Mouse (Mus musculus) embryonic facial prominence, embryonic 12.5 days (tissue): ENCODE measurements around the gene Pigl. TPM values are rescaled to one million over a fixed set of nuclear protein-coding genes. Genes with fewer than 3 reads are reported as not detected.
"Not testable (repeated sequence)": the region's sequence is repeated elsewhere in the genome, so short reads cannot be mapped to it uniquely, and the experiment has no call there.

Source experiments
- ATAC-seq: fragments of 200-750 bp; cut with Nextera tagmentation; 2 replicates; pipeline ENCODE4 v1.8.0; 2017; ENCODE audit not compliant: insufficient number of reproducible peaks, insufficient read depth, low FRiP score, low TSS enrichment
- H3K27ac ChIP-seq: fragments of 300-500 bp; sonication (generic); 2 replicates; pipeline ENCODE4 v1.5.1; 2016; ENCODE audit warnings: mild to moderate bottlenecking
- H3K27me3 ChIP-seq: fragments of 300-500 bp; sonication (generic); 2 replicates; pipeline ENCODE4 v1.6.1; 2016; ENCODE audit warnings: mild to moderate bottlenecking, moderate library complexity
- H3K36me3 ChIP-seq: fragments of 300-500 bp; sonication (generic); 2 replicates; pipeline ENCODE4 v1.6.1; 2016; ENCODE audit warnings: mild to moderate bottlenecking
- H3K4me1 ChIP-seq: fragments of 300-500 bp; sonication (generic); 2 replicates; pipeline ENCODE4 v1.6.1; 2016
- H3K4me2 ChIP-seq: fragments of 300-500 bp; sonication (generic); replicated peaks from 2 replicates; pipeline ENCODE4 v1.6.1; 2016; ENCODE audit warnings: mild to moderate bottlenecking, moderate library complexity
- H3K4me3 ChIP-seq: fragments of 300-500 bp; sonication (generic); 2 replicates; pipeline ENCODE4 v1.5.1; 2016; ENCODE audit warnings: mild to moderate bottlenecking
- H3K9ac ChIP-seq: fragments of 300-500 bp; sonication (generic); 2 replicates; pipeline ENCODE4 v1.6.1; 2016; ENCODE audit warnings: mild to moderate bottlenecking, moderate library complexity
- H3K9me3 ChIP-seq: fragments of 300-500 bp; sonication (generic); 2 replicates; pipeline ENCODE4 v1.6.1; 2016; ENCODE audit warnings: mild to moderate bottlenecking, moderate library complexity
- WGBS: fragments of 180-500 bp; shearing (Covaris S2); methylation state at CpG from one replicate; pipeline ENCODE4 v1.1.7; 2016; 5-methylcytosine and 5-hydroxymethylcytosine counted together
- polyA plus RNA-seq: library from polyadenylated mRNA; unstranded; fragments of >200 nt; fragmentation: Nextera tagmentation; extraction: Ambion mirVana; gene quantifications from 2 replicates; pipeline ENCODE4 v1.2.1, GENCODE M21; 2016

Gene Pigl
- polyA plus RNA-seq, 1 experiment from 2014 or later, result 11.0 TPM

- Histone ChIP-seq H3K4me3 (peak overlapping the region; percentile 91), H3K4me2 (peak overlapping the region; percentile 81), H3K9ac (peak overlapping the region; percentile 44; the same call in 1 of the 2 replicates), H3K27me3 (no peaks in the 10 kb centered on the region), H3K27ac (no peak overlapping the region), H3K4me1 (peaks cover 11% of the 10 kb centered on the region; the same call in 1 of the 2 replicates), H3K36me3 (0 out of 2 replicates have a peak, but pooled peaks cover 2% of the 10 kb centered on the region), H3K9me3 (no peaks in the 10 kb centered on the region)
- ATAC-seq, result no peak
- WGBS, result 8% methylated on average over 3 of the region's 3 CpGs
Measured at GRCm38 (mm10) chr11:62456021-62456482, 2.2 kb upstream of the Pigl start.

DNA sequence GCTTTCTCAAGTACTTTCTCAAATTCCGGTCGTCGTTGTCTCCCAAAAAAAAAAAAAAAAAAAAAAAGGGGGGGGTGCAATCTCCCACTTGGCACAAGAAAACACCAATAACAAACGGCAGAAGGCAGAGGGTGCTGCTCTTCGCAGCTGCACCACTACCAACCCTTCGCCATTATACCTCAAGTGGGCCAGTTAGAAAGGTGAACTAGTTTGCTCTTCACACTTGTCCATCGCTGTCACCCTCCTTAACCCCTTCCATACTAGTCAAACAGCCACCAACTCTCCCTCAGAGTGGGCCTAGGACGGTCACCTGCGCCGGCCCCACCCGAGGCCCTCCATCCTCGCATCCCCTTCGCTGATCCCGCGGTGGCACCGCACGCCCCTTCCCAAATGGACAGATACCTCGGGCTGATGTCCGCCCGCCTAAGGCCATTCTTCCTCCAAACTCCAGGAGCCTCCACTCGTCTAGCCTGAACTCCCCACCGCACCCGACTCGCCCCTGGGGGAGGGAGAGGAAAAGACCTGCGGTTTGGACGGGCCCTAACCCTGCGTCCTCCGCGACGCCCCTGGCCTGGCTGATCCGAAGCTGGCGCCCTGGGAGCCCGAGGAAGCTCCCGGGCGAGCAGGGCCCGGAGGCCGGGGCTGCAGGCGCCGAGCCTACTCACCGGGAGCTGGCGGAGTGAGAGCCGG lies 1.6 kb upstream of the Pigl start:
- H3K9ac ChIP-seq, result peak overlapping the region; percentile 99
- peak; percentile 79 for ATAC-seq
- H3K4me3 ChIP-seq, result peak overlapping the region; percentile 91
- WGBS, result under 1% methylated on average over 39 of the region's 42 CpGs
- peak overlapping the region; percentile 98 for H3K27ac ChIP-seq
- no peaks in the 10 kb centered on the region for H3K9me3 ChIP-seq
- 0 out of 2 replicates have a peak, but pooled peaks cover 2% of the 10 kb centered on the region for H3K36me3 ChIP-seq
- no peaks in the 10 kb centered on the region for H3K27me3 ChIP-seq
- peak overlapping the region; percentile 81 for H3K4me2 ChIP-seq
- H3K4me1 ChIP-seq, result peaks cover 11% of the 10 kb centered on the region; the same call in 1 of the 2 replicates

GRCm38 (mm10) chr11:62457241-62457890 lies 894 bp upstream of the Pigl start:
- Histone ChIP-seq H3K4me1 (peaks cover 11% of the 10 kb centered on the region; the same call in 1 of the 2 replicates), H3K27me3 (no peaks in the 10 kb centered on the region), H3K9ac (peak overlapping the region; percentile 99), H3K36me3 (0 out of 2 replicates have a peak, but pooled peaks cover 2% of the 10 kb centered on the region), H3K9me3 (no peaks in the 10 kb centered on the region), H3K4me3 (peak overlapping the region; percentile 91), H3K27ac (peak overlapping the region; percentile 98), H3K4me2 (peak overlapping the region; percentile 81)
- peak; percentile 95 for ATAC-seq
- under 1% methylated on average over 66 of the region's 73 CpGs for WGBS

DNA sequence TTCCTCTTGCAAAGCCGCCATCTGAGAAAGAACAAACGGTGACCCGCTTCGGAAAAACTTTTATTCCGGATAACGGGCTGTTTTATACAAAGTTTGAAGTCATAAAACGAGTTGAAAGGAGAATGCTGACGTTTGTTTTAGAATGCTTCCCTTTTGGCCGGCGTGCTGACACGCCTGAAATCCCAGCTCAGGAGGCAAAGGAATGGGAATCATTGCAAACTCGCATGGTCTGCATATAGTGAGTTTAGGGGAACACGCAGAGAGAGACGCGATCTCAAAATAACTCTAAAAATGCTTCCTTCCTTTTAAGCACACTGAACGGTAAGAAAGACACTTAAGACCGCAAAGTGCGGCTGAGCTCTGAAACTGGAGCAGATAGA lies 379 bp upstream of the Pigl start:
- WGBS, result under 1% methylated on average over 18 of the region's 18 CpGs
- H3K4me2 ChIP-seq, result peak overlapping the region; percentile 81
- no peak for ATAC-seq
- peak overlapping the region; percentile 98 for H3K27ac ChIP-seq
- H3K9me3 ChIP-seq, result no peaks in the 10 kb centered on the region
- peak overlapping the region; percentile 91 for H3K4me3 ChIP-seq
- H3K4me1 ChIP-seq, result peaks cover 11% of the 10 kb centered on the region; the same call in 1 of the 2 replicates
- H3K27me3 ChIP-seq, result no peaks in the 10 kb centered on the region
- H3K36me3 ChIP-seq, result 0 out of 2 replicates have a peak, but pooled peaks cover 2% of the 10 kb centered on the region
- peak overlapping the region; percentile 99 for H3K9ac ChIP-seq

GRCm38 (mm10) chr11:62458780-62459179 lies 520 bp downstream of the Pigl start:
- H3K9ac ChIP-seq, result peak overlapping the region; percentile 99
- ATAC-seq, result no peak
- H3K36me3 ChIP-seq, result no peaks in the 10 kb centered on the region
- no peaks in the 10 kb centered on the region for H3K27me3 ChIP-seq
- H3K4me3 ChIP-seq, result peak overlapping the region; percentile 91
- H3K4me2 ChIP-seq, result peak overlapping the region; percentile 81
- no peaks in the 10 kb centered on the region for H3K9me3 ChIP-seq
- peaks cover 11% of the 10 kb centered on the region; the same call in 1 of the 2 replicates for H3K4me1 ChIP-seq
- H3K27ac ChIP-seq, result peak overlapping the region; percentile 98
- 1% methylated on average over 9 of the region's 9 CpGs for WGBS

GRCm38 (mm10) chr11:62462529-62462928 lies 4.3 kb downstream of the Pigl start:
- ATAC-seq, H3K27me3 ChIP-seq, H3K9ac ChIP-seq, H3K36me3 ChIP-seq, H3K9me3 ChIP-seq, H3K27ac ChIP-seq, H3K4me2 ChIP-seq, H3K4me3 ChIP-seq, H3K4me1 ChIP-seq: not testable (repeated sequence)
- 85% methylated on average over 1 of the region's 1 CpGs for WGBS

DNA sequence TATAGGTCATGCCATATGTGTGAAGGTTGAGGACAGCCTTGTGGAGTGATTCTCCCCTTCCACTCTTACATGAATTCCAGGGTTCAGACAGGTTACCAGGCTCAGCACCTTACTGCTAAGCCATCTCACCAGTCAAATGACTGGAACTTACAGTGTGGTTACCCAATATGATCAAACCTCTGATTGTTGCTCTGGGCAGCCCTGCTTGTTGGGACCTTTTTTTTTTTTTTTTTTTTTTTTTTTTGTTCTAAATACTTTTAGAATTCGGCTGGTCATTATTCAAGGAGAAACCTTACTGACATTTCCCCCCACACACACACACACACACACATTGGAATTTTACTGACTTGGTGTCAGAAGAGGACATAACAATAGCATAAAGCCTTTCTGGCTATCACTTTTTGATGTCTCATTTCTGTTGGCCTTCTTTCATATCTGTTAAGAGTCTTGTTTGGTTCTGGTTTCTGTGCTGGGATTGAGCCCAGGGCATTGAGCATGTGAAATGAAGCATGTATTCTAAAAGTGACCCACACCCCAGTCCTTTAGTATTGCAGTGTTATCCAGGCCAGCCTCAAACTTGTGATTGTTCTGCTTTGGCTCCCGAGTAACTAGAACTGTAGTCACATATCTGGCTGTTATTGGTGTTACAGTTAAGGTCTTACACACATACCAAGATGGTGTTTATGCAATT lies 5.1 kb downstream of the Pigl start:
- Histone ChIP-seq H3K27me3 (no peaks in the 10 kb centered on the region), H3K36me3 (no peaks in the 10 kb centered on the region), H3K4me1 (0 out of 2 replicates have a peak, but pooled peaks cover 5% of the 10 kb centered on the region), H3K4me3 (no peak overlapping the region), H3K9me3 (no peaks in the 10 kb centered on the region), H3K9ac (no peak overlapping the region), H3K4me2 (no peak overlapping the region), H3K27ac (no peak overlapping the region)
- ATAC-seq, result no peak
- WGBS, result 86% methylated on average over 2 of the region's 2 CpGs

GRCm38 (mm10) chr11:62464696-62465095 lies 6.4 kb downstream of the Pigl start:
- Histone ChIP-seq H3K4me3 (no peak overlapping the region), H3K27ac (no peak overlapping the region), H3K9me3 (no peaks in the 10 kb centered on the region), H3K36me3 (no peaks in the 10 kb centered on the region), H3K27me3 (no peaks in the 10 kb centered on the region), H3K4me2 (no peak overlapping the region), H3K9ac (no peak overlapping the region), H3K4me1 (no peaks in the 10 kb centered on the region)
- 92% methylated on average over 3 of the region's 3 CpGs for WGBS
- no peak for ATAC-seq

DNA sequence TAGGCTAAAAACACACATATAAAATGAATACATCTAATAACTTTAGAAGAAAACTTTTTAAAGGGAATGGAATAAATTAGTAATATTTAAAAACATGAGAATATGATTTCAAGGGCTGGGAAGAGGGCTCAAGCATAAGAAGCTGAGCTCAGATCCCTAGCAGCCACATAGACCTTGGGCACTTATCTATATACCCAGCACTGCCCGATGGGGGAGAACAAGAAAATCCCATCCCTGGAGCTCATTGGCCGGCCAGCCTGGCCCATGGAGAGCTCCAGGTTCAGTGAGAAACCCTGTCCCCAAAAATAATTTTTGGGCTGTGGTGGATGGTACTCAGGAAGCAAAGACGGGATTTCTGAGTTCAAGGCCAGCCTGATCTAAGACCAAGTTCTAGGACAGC lies 7.6 kb downstream of the Pigl start:
- no peak overlapping the region for H3K27ac ChIP-seq
- H3K9ac ChIP-seq, result no peak overlapping the region
- ATAC-seq, result no peak
- H3K27me3 ChIP-seq, result no peaks in the 10 kb centered on the region
- H3K9me3 ChIP-seq, result no peaks in the 10 kb centered on the region
- no peaks in the 10 kb centered on the region for H3K36me3 ChIP-seq
- WGBS, result 85% methylated on average over 3 of the region's 3 CpGs
- no peak overlapping the region for H3K4me3 ChIP-seq
- H3K4me1 ChIP-seq, result no peaks in the 10 kb centered on the region
- H3K4me2 ChIP-seq, result no peak overlapping the region

GRCm38 (mm10) chr11:62466546-62466945 lies 8.3 kb downstream of the Pigl start:
- Histone ChIP-seq H3K4me2 (no peak overlapping the region), H3K27me3 (no peaks in the 10 kb centered on the region), H3K9ac (no peak overlapping the region), H3K4me1 (no peaks in the 10 kb centered on the region), H3K36me3 (no peaks in the 10 kb centered on the region), H3K9me3 (no peaks in the 10 kb centered on the region), H3K4me3 (no peak overlapping the region), H3K27ac (no peak overlapping the region)
- WGBS, result 88% methylated on average over 3 of the region's 3 CpGs
- ATAC-seq, result no peak

DNA sequence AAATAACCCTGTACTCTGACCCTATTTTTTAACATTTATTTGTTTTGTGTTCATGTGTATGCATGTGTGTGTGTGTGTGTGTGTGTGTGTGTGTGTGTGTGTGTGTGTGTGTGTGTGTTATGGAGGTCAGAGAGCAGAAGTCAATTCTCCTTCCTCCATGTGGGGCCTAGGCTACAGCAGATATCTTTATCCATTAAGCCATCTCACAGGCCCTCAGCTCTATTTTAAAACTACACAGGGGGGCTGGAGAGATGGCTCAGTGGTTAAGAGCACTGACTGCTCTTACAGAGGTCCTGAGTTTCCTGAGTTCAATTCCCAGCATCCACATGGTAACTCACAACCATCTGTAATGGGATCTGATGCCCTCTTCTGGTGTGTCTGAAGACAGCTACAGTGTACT lies 9.0 kb downstream of the Pigl start:
- H3K4me1 ChIP-seq, H3K4me2 ChIP-seq, H3K9me3 ChIP-seq, H3K4me3 ChIP-seq, H3K27me3 ChIP-seq, H3K9ac ChIP-seq, H3K36me3 ChIP-seq, ATAC-seq, H3K27ac ChIP-seq: not testable (repeated sequence)
